ENCODE assay signal across 21 mouse cellular contexts in genomic region chr13:95077688-95078087, GRCm38 (mm10).
"Had no signal": no experiment of that assay in that cellular context is flagged by ENCODE, and none has a peak within 500 bp of the region (broad histone marks: within the 10 kb centered on the region; RNA-seq: fewer than 3 reads in every experiment).

No protein-coding gene starts in this region.

- ATAC-seq: liver, postnatal 0 days; lung, postnatal 0 days had no signal

- H3K9me3 ChIP-seq: kidney, embryonic 15.5 days; limb, embryonic 15.5 days; stomach, embryonic 15.5 days had no signal

- H3K4me1 ChIP-seq: kidney, embryonic 15.5 days; stomach, embryonic 15.5 days had no signal

- H3K9ac ChIP-seq: kidney, embryonic 15.5 days; limb, embryonic 12.5 days; limb, embryonic 15.5 days; liver, embryonic 14.5 days; liver, postnatal 0 days; lung, embryonic 14.5 days; stomach, embryonic 15.5 days had no signal

- DNase-seq: kidney, adult 8-10 months; kidney, postnatal 10 days; kidney, postnatal 36 days; left cerebral cortex, postnatal 4 days; liver, postnatal 0 days; lung, embryonic 14.5 days; midbrain, embryonic 14.5 days; right cerebral cortex, postnatal 14 days; right cerebral cortex, postnatal 4 days; thymus, adult 2 months; thymus, postnatal 14 days; thymus, postnatal 4 days had no signal

- H3K27me3 ChIP-seq: kidney, embryonic 15.5 days; limb, embryonic 15.5 days; stomach, embryonic 15.5 days had no signal

- H3K4me2 ChIP-seq: kidney, embryonic 15.5 days; limb, embryonic 12.5 days; limb, embryonic 15.5 days; liver, embryonic 11.5 days; lung, embryonic 14.5 days; midbrain, embryonic 11.5 days; stomach, embryonic 15.5 days had no signal

- H3K27ac ChIP-seq: kidney, embryonic 15.5 days; limb, embryonic 12.5 days; limb, embryonic 15.5 days; liver, embryonic 14.5 days; macrophage; stomach, embryonic 15.5 days had no signal

- H3K36me3 ChIP-seq: kidney, embryonic 15.5 days; limb, embryonic 12.5 days; limb, embryonic 15.5 days; stomach, embryonic 15.5 days had no signal

- H3K4me3 ChIP-seq: kidney, embryonic 15.5 days; limb, embryonic 12.5 days; limb, embryonic 15.5 days; stomach, embryonic 15.5 days had no signal
